Mouse (Mus musculus) CH12.LX (cell line): ENCODE data around the gene Mbd4.

Source experiments
- CTCF ChIP-seq, 2 experiments: IDR thresholded peaks in 1 of 2; conservative IDR thresholded peaks in 1 of 2; 2 replicates each; pipeline ENCODE4 v1.5.1; 2011 to 2012; ENCODE audit warnings: low read depth in 2 of 2, low read length in 2 of 2, improper control_type of control experiment in 1 of 2, inconsistent platforms in 1 of 2, mild to moderate bottlenecking in 1 of 2, moderate library complexity in 1 of 2
- EP300 ChIP-seq: IDR thresholded peaks from 2 replicates; pipeline ENCODE4 v1.6.1; 2011; ENCODE audit warnings: low read length, improper control_type of control experiment

DNA sequence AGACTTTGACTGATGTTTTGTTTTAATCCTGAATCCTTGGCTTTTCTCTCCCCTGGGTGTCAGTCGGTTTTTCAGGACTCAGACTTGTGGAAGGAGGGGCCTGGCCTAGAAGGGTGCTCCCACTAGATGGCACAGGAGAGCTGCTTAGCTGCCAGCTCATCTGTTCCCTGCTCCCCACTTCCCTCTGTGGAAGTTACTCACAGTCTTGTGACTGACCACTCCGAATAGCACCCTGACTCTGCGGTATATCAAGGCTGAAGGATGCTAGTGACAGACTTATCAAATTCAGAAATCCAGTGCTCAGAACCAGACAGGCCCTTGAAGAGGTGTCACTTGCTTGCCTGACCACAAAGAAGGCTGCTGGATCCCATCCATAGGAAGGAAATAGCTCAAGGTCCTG lies 47.9 kb upstream of the Mbd4 start:
- TF ChIP-seq CTCF (conservative IDR thresholded peaks at IDR 0.05 in 1 of 2, IDR thresholded peaks at IDR 0.05 in 1 of 2; ENCODE audit: low read depth in 2 of 2, low read length in 2 of 2), result peak; percentile 69 to 98
- TF ChIP-seq EP300, result peak; percentile 42; the same call in 1 of the 2 replicates
